Mouse (Mus musculus): ENCODE measurements around the gene Ralb. TPM values are rescaled to one million over a fixed set of nuclear protein-coding genes. Genes with fewer than 3 reads are reported as not detected.

Ralb gene
- total RNA-seq, 2 experiments from 2014 or later = 47.7 to 58.3 TPM

- DNase-seq (ENCODE audit: low spot score in 2 of 2) = peak; percentile 95 to 96
Measured at GRCm38 (mm10) chr1:119525689-119526591, 21.3 kb upstream of the Ralb start, which contains the start of gene Tmem185b. Gene Tmem185b (plus strand): TSS chr1:119526160.

- DNase-seq (ENCODE audit: low spot score in 2 of 2) = no peak
Measured at GRCm38 (mm10) chr1:119525004-119525444, 20.4 kb upstream of the Ralb start.

GRCm38 (mm10) chr1:119523826-119524225 is 19.2 kb upstream of the Ralb start:
- DNase-seq (ENCODE audit: low spot score in 2 of 2) = no peak

GRCm38 (mm10) chr1:119523369-119523768 is 18.8 kb upstream of the Ralb start:
- DNase-seq (ENCODE audit: low spot score in 2 of 2) = no peak

- no peak for DNase-seq (ENCODE audit: low spot score in 2 of 2)
Measured at GRCm38 (mm10) chr1:119522726-119523125, 18.1 kb upstream of the Ralb start.

GRCm38 (mm10) chr1:119521681-119522080 is 17.1 kb upstream of the Ralb start:
- no peak for DNase-seq (ENCODE audit: low spot score in 2 of 2)

- no peak for DNase-seq (ENCODE audit: low spot score in 2 of 2)
Measured at GRCm38 (mm10) chr1:119521029-119521428, 16.4 kb upstream of the Ralb start.

- no peak for DNase-seq (ENCODE audit: low spot score in 2 of 2)
Measured at GRCm38 (mm10) chr1:119519286-119519685, 14.7 kb upstream of the Ralb start.

- no peak for DNase-seq (ENCODE audit: low spot score in 2 of 2)
Measured at GRCm38 (mm10) chr1:119518786-119519185, 14.2 kb upstream of the Ralb start.

GRCm38 (mm10) chr1:119518060-119518459 is 13.5 kb upstream of the Ralb start:
- DNase-seq (ENCODE audit: low spot score in 2 of 2) = no peak

GRCm38 (mm10) chr1:119510857-119511256 is 6.3 kb upstream of the Ralb start:
- no peak for DNase-seq (ENCODE audit: low spot score in 2 of 2)

- no peak for DNase-seq (ENCODE audit: low spot score in 2 of 2)
Measured at GRCm38 (mm10) chr1:119510409-119510808, 5.8 kb upstream of the Ralb start.

GRCm38 (mm10) chr1:119509474-119509873 is 4.9 kb upstream of the Ralb start:
- peak in 1 of 2 experiments; percentile 44 for DNase-seq (ENCODE audit: low spot score in 2 of 2)

GRCm38 (mm10) chr1:119508548-119508947 is 4.0 kb upstream of the Ralb start:
- DNase-seq (ENCODE audit: low spot score in 2 of 2) = no peak

GRCm38 (mm10) chr1:119505951-119506350 is 1.4 kb upstream of the Ralb start:
- DNase-seq (ENCODE audit: low spot score in 2 of 2) = no peak

- DNase-seq (ENCODE audit: low spot score in 2 of 2) = no peak
Measured at GRCm38 (mm10) chr1:119503808-119504207, 786 bp downstream of the Ralb start.

- no peak for DNase-seq (ENCODE audit: low spot score in 2 of 2)
Measured at GRCm38 (mm10) chr1:119503181-119503580, 1.4 kb downstream of the Ralb start.

- no peak for DNase-seq (ENCODE audit: low spot score in 2 of 2)
Measured at GRCm38 (mm10) chr1:119502729-119503128, 1.9 kb downstream of the Ralb start.

- no peak for DNase-seq (ENCODE audit: low spot score in 2 of 2)
Measured at GRCm38 (mm10) chr1:119501881-119502280, 2.7 kb downstream of the Ralb start.

- no peak for DNase-seq (ENCODE audit: low spot score in 2 of 2)
Measured at GRCm38 (mm10) chr1:119499456-119499855, 5.1 kb downstream of the Ralb start.

GRCm38 (mm10) chr1:119498536-119499231 is 5.9 kb downstream of the Ralb start:
- DNase-seq (ENCODE audit: low spot score in 2 of 2) = no peak

Data from adrenal gland, adult 18-20 months (tissue).